In genomic region chr2:38100289-38100688, GRCm38 (mm10) we compare ENCODE assay signal across 10 mouse cellular contexts.
DNase-seq lines count a peak whose midpoint lies in the region; ATAC-seq and TF ChIP-seq lines count a peak whose summit lies in the region.
"Had no signal": no experiment of that assay in that cellular context is flagged by ENCODE, and none has a peak within 500 bp of the region (broad histone marks: within the 10 kb centered on the region; RNA-seq: fewer than 3 reads in every experiment).

No protein-coding gene starts in this region.

- H3K9ac ChIP-seq in stomach, embryonic 16.5 days (ENCODE audit: low read length): peak overlapping the region; percentile 40; the same call in 1 of the 2 replicates
- no peak overlapping the region for H3K9ac ChIP-seq in stomach, postnatal 0 days (ENCODE audit: low read length)
- H3K9ac ChIP-seq in neural tube, embryonic 15.5 days (replicated peaks): no peak overlapping the region
- H3K9ac ChIP-seq in intestine, embryonic 16.5 days (ENCODE audit: low read depth, low read length): no peak overlapping the region
- H3K9ac ChIP-seq: liver, embryonic 14.5 days had no signal

- 42% methylated on average over 7 of the region's 7 CpGs for WGBS in stomach, embryonic 16.5 days
- WGBS in stomach, postnatal 0 days: 49% methylated on average over 7 of the region's 7 CpGs
- WGBS in neural tube, embryonic 15.5 days: 19% methylated on average over 7 of the region's 7 CpGs
- 60% methylated on average over 7 of the region's 7 CpGs for WGBS in intestine, embryonic 16.5 days

- no peak overlapping the region for H3K4me3 ChIP-seq in stomach, embryonic 16.5 days (replicated peaks; ENCODE audit: low read length)
- H3K4me3 ChIP-seq in stomach, postnatal 0 days (ENCODE audit: low read depth, low read length): no peak overlapping the region
- no peak overlapping the region for H3K4me3 ChIP-seq in neural tube, embryonic 15.5 days (replicated peaks)
- no peak overlapping the region for H3K4me3 ChIP-seq in intestine, embryonic 16.5 days (ENCODE audit: low read length)

- no peaks in the 10 kb centered on the region for H3K9me3 ChIP-seq in stomach, embryonic 16.5 days (replicated peaks; ENCODE audit: control insufficient read depth, low read length)
- no peaks in the 10 kb centered on the region for H3K9me3 ChIP-seq in stomach, postnatal 0 days (ENCODE audit: control insufficient read depth, low read length)
- H3K9me3 ChIP-seq in neural tube, embryonic 15.5 days (replicated peaks): no peaks in the 10 kb centered on the region
- H3K9me3 ChIP-seq in intestine, embryonic 16.5 days (ENCODE audit: control insufficient read depth, low read length): no peaks in the 10 kb centered on the region

- peaks cover 15% of the 10 kb centered on the region for H3K4me1 ChIP-seq in stomach, embryonic 16.5 days (ENCODE audit: control insufficient read depth, insufficient read depth, low read length)
- H3K4me1 ChIP-seq in stomach, postnatal 0 days (replicated peaks; ENCODE audit: control insufficient read depth, insufficient read depth): no peaks in the 10 kb centered on the region
- peaks cover 16% of the 10 kb centered on the region for H3K4me1 ChIP-seq in neural tube, embryonic 15.5 days
- peaks cover 4% of the 10 kb centered on the region; the same call in 1 of the 2 replicates for H3K4me1 ChIP-seq in intestine, embryonic 16.5 days (ENCODE audit: control insufficient read depth, insufficient read depth, low read length)

- no peak for TF ChIP-seq CTCF in stomach, postnatal 0 days (IDR thresholded peaks at IDR 0.05; ENCODE audit: low read depth)

- no peak for ATAC-seq in stomach, embryonic 16.5 days (ENCODE audit: insufficient read depth, low FRiP score)
- no peak for ATAC-seq in stomach, postnatal 0 days (ENCODE audit: low FRiP score, low TSS enrichment)
- ATAC-seq in neural tube, embryonic 15.5 days (ENCODE audit: low FRiP score): 0 out of 2 replicates have a peak, but pooled peaks have one; percentile 38
- no peak for ATAC-seq in intestine, embryonic 16.5 days

- H3K4me2 ChIP-seq in stomach, embryonic 16.5 days (ENCODE audit: low read depth, low read length): no peak overlapping the region
- H3K4me2 ChIP-seq in stomach, postnatal 0 days (replicated peaks; ENCODE audit: low read depth): no peak overlapping the region
- H3K4me2 ChIP-seq in neural tube, embryonic 15.5 days: no peak overlapping the region
- no peak overlapping the region for H3K4me2 ChIP-seq in intestine, embryonic 16.5 days (ENCODE audit: low read depth, low read length)

- H3K27ac ChIP-seq in stomach, embryonic 16.5 days (ENCODE audit: low read length): no peak overlapping the region
- no peak overlapping the region for H3K27ac ChIP-seq in stomach, postnatal 0 days (replicated peaks)
- H3K27ac ChIP-seq in neural tube, embryonic 15.5 days (replicated peaks): peak overlapping the region; percentile 19; the same call in 1 of the 2 replicates
- no peak overlapping the region for H3K27ac ChIP-seq in intestine, embryonic 16.5 days (ENCODE audit: low read length)
- H3K27ac ChIP-seq: liver, embryonic 14.5 days had no signal

- H3K36me3 ChIP-seq in stomach, embryonic 16.5 days (ENCODE audit: control insufficient read depth, insufficient read depth, low read length): no peaks in the 10 kb centered on the region
- no peaks in the 10 kb centered on the region for H3K36me3 ChIP-seq in stomach, postnatal 0 days (ENCODE audit: control insufficient read depth, insufficient read depth, low read length)
- no peaks in the 10 kb centered on the region for H3K36me3 ChIP-seq in neural tube, embryonic 15.5 days
- H3K36me3 ChIP-seq in intestine, embryonic 16.5 days (ENCODE audit: control insufficient read depth, insufficient read depth, low read length): no peaks in the 10 kb centered on the region

- peak; percentile 6 for DNase-seq in adrenal gland, postnatal 14 days
- no peak for DNase-seq in adrenal gland, postnatal 10 days
- no peak for DNase-seq in stomach, postnatal 0 days (ENCODE audit: low spot score)
- DNase-seq in layer of hippocampus, adult 8-10 months (ENCODE audit: low spot score in 2 of 2): peak; percentile 22 to 31
- no peak for DNase-seq in ovary, postnatal 14 days (ENCODE audit: low spot score)
- DNase-seq: kidney, adult 8-10 months had no signal

- H3K27me3 ChIP-seq in stomach, embryonic 16.5 days (ENCODE audit: control insufficient read depth, insufficient read depth, low read length): no peaks in the 10 kb centered on the region
- H3K27me3 ChIP-seq in stomach, postnatal 0 days (ENCODE audit: control insufficient read depth, insufficient read depth, low read length): no peaks in the 10 kb centered on the region
- H3K27me3 ChIP-seq in neural tube, embryonic 15.5 days (replicated peaks): no peaks in the 10 kb centered on the region
- no peaks in the 10 kb centered on the region for H3K27me3 ChIP-seq in intestine, embryonic 16.5 days (replicated peaks; ENCODE audit: control insufficient read depth, insufficient read depth, low read length)

- TF ChIP-seq EP300 in stomach, postnatal 0 days (optimal IDR thresholded peaks at IDR 0.05): no peak

Comparison
In these comparisons a context has a peak if more than half of its experiments do, and no peak if none do; other contexts are left out.
1. DNase-seq: peak in adrenal gland, postnatal 14 days (single experiment) and layer of hippocampus, adult 8-10 months (2 of 2); none in adrenal gland, postnatal 10 days (single experiment), stomach, postnatal 0 days (single experiment) and ovary, postnatal 14 days (single experiment).